Mouse (Mus musculus): ENCODE results near the gene Ccdc146.

GRCm38 (mm10) chr5:21468100-21468499 lies 43.6 kb upstream of the Ccdc146 start:
- no peak for TF ChIP-seq CTCF (IDR thresholded peaks at IDR 0.05; ENCODE audit: extremely low read depth, insufficient read length, insufficient replicate concordance, low read depth, low read length)
- TF ChIP-seq POLR2A (IDR thresholded peaks at IDR 0.05; ENCODE audit: low read depth, low read length) = no peak
